Mouse (Mus musculus): Measurements from ENCODE around the gene Gas2l3. TPM values are rescaled to one million over a fixed set of nuclear protein-coding genes. Genes with fewer than 3 reads are reported as not detected.
A peak's percentile ranks its signal among the peaks of the same experiment; 100 is the strongest.

Gene Gas2l3
- polyA plus RNA-seq (2014; fragmentation: Nextera tagmentation; extraction: Ambion mirVana) = 7.4 and 8.5 TPM in 2 replicates

GRCm38 (mm10) chr10:89443623-89444151 is at the start of gene Gas2l3:
Gene Gas2l3 (minus strand): TSS chr10:89443967.
- 0% methylated on average over 39 of the region's 39 CpGs for WGBS
- ATAC-seq (replicated peaks; ENCODE audit: insufficient number of reproducible peaks, low FRiP score, low TSS enrichment, low read depth) = peak; percentile 95
- H3K36me3 ChIP-seq (replicated peaks; ENCODE audit: control insufficient read depth, insufficient read depth, low read depth, low read length) = no peaks in the 10 kb centered on the region
- H3K9me3 ChIP-seq (replicated peaks; ENCODE audit: control insufficient read depth, low read length) = no peaks in the 10 kb centered on the region
- peak within 1 kb of the TSS; percentile 52; the same call in 1 of the 2 replicates for H3K27ac ChIP-seq (replicated peaks; ENCODE audit: low read depth, low read length)
- peak within 1 kb of the TSS; percentile 78 for H3K4me2 ChIP-seq (ENCODE audit: low read depth, low read length)
- no peaks in the 10 kb centered on the region; the same call in 1 of the 2 replicates for H3K4me1 ChIP-seq (ENCODE audit: control insufficient read depth, insufficient read depth, low read length)
- peak within 1 kb of the TSS; percentile 62 for H3K4me3 ChIP-seq (ENCODE audit: low read depth, low read length)
- H3K27me3 ChIP-seq (ENCODE audit: control insufficient read depth, insufficient read depth, low read length) = no peaks in the 10 kb centered on the region
- H3K9ac ChIP-seq (replicated peaks; ENCODE audit: low read length) = peak within 1 kb of the TSS; percentile 63
- DNase-seq (ENCODE audit: low spot score) = peak; percentile 93

GRCm38 (mm10) chr10:89491321-89491720 is 47.6 kb upstream of the Gas2l3 start:
- Histone ChIP-seq H3K27ac (replicated peaks; ENCODE audit: low read depth, low read length) (no peak overlapping the region), H3K27me3 (ENCODE audit: control insufficient read depth, insufficient read depth, low read length) (no peaks in the 10 kb centered on the region), H3K4me2 (ENCODE audit: low read depth, low read length) (no peak overlapping the region), H3K4me3 (ENCODE audit: low read depth, low read length) (no peak overlapping the region), H3K4me1 (ENCODE audit: control insufficient read depth, insufficient read depth, low read length) (no peaks in the 10 kb centered on the region), H3K9ac (replicated peaks; ENCODE audit: low read length) (no peak overlapping the region), H3K36me3 (replicated peaks; ENCODE audit: control insufficient read depth, insufficient read depth, low read depth, low read length) (no peaks in the 10 kb centered on the region), H3K9me3 (replicated peaks; ENCODE audit: control insufficient read depth, low read length) (no peaks in the 10 kb centered on the region)
- ATAC-seq (replicated peaks; ENCODE audit: insufficient number of reproducible peaks, low FRiP score, low TSS enrichment, low read depth) (peak; percentile 70; the same call in 1 of the 2 replicates), DNase-seq (ENCODE audit: low spot score) (no peak)
- 27% methylated on average over 3 of the region's 3 CpGs for WGBS

- Histone ChIP-seq H3K36me3 (replicated peaks; ENCODE audit: control insufficient read depth, insufficient read depth, low read depth, low read length) (no peaks in the 10 kb centered on the region), H3K27me3 (ENCODE audit: control insufficient read depth, insufficient read depth, low read length) (no peaks in the 10 kb centered on the region), H3K4me2 (ENCODE audit: low read depth, low read length) (no peak overlapping the region), H3K9ac (replicated peaks; ENCODE audit: low read length) (no peak overlapping the region), H3K27ac (replicated peaks; ENCODE audit: low read depth, low read length) (no peak overlapping the region), H3K4me1 (ENCODE audit: control insufficient read depth, insufficient read depth, low read length) (no peaks in the 10 kb centered on the region), H3K9me3 (replicated peaks; ENCODE audit: control insufficient read depth, low read length) (no peaks in the 10 kb centered on the region), H3K4me3 (ENCODE audit: low read depth, low read length) (no peak overlapping the region)
- 83% methylated on average over 3 of the region's 3 CpGs for WGBS
- DNase-seq (ENCODE audit: low spot score) (no peak), ATAC-seq (replicated peaks; ENCODE audit: insufficient number of reproducible peaks, low FRiP score, low TSS enrichment, low read depth) (no peak)
Observed at GRCm38 (mm10) chr10:89490250-89490649, 46.5 kb upstream of the Gas2l3 start.

DNA sequence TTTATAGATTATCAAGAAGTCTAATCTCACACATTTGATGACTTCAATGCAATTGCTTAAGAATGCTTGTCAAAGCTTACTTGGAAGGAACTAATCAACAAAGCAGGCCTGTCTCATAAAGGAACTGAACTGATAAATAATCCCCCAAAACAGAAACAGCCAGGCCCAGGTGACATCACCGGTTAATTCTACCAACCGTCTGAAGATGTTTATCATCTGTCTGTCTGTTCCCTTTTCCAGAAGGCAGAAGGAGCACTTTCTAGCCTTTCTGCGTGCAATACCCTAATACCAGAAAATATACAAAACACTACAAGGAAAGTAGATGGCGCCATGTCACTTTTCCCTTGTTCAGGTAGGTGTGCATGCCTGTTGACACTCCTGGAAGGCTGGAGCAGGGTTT is 45.7 kb upstream of the Gas2l3 start:
- H3K4me3 ChIP-seq (ENCODE audit: low read depth, low read length) = no peak overlapping the region
- no peaks in the 10 kb centered on the region for H3K36me3 ChIP-seq (replicated peaks; ENCODE audit: control insufficient read depth, insufficient read depth, low read depth, low read length)
- 85% methylated on average over 4 of the region's 4 CpGs for WGBS

GRCm38 (mm10) chr10:89486995-89487742 is 43.4 kb upstream of the Gas2l3 start:
- no peak overlapping the region for H3K9ac ChIP-seq (replicated peaks; ENCODE audit: low read length)
- H3K27me3 ChIP-seq (ENCODE audit: control insufficient read depth, insufficient read depth, low read length) = no peaks in the 10 kb centered on the region
- DNase-seq (ENCODE audit: low spot score) (no peak), ATAC-seq (replicated peaks; ENCODE audit: insufficient number of reproducible peaks, low FRiP score, low TSS enrichment, low read depth) (no peak)
- H3K9me3 ChIP-seq (replicated peaks; ENCODE audit: control insufficient read depth, low read length) = no peaks in the 10 kb centered on the region
- no peaks in the 10 kb centered on the region for H3K4me1 ChIP-seq (ENCODE audit: control insufficient read depth, insufficient read depth, low read length)
- H3K36me3 ChIP-seq (replicated peaks; ENCODE audit: control insufficient read depth, insufficient read depth, low read depth, low read length) = no peaks in the 10 kb centered on the region
- H3K4me2 ChIP-seq (ENCODE audit: low read depth, low read length) = no peak overlapping the region
- no peak overlapping the region for H3K27ac ChIP-seq (replicated peaks; ENCODE audit: low read depth, low read length)
- 60% methylated on average over 4 of the region's 4 CpGs for WGBS
- no peak overlapping the region for H3K4me3 ChIP-seq (ENCODE audit: low read depth, low read length)

More for the DNA sequence above, 45.7 kb upstream of the Gas2l3 start:
- ATAC-seq (replicated peaks; ENCODE audit: insufficient number of reproducible peaks, low FRiP score, low TSS enrichment, low read depth) = no peak
- Histone ChIP-seq H3K4me2 (ENCODE audit: low read depth, low read length) (no peak overlapping the region), H3K27ac (replicated peaks; ENCODE audit: low read depth, low read length) (no peak overlapping the region), H3K9ac (replicated peaks; ENCODE audit: low read length) (no peak overlapping the region), H3K4me1 (ENCODE audit: control insufficient read depth, insufficient read depth, low read length) (no peaks in the 10 kb centered on the region), H3K9me3 (replicated peaks; ENCODE audit: control insufficient read depth, low read length) (no peaks in the 10 kb centered on the region), H3K27me3 (ENCODE audit: control insufficient read depth, insufficient read depth, low read length) (no peaks in the 10 kb centered on the region)
- no peak for DNase-seq (ENCODE audit: low spot score)

DNA sequence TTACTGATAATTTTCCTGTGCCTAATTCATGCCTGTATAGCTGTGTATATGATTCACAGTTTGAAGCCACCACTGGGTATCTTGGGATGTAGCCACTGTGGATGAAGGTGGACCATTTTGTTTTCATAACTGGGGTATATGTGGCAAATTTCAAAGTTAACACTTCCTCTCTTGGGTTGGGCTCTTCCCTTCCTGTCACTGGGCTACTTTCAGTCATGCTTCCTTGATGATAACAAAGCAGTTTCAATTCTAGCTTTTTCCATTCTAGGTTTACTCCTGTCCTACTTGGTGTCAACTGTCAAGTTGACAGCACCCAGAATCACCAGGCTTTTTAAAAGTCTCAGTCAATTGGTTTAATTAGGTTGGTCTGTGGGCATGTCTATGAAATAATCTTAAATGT is 41.1 kb upstream of the Gas2l3 start:
- no peaks in the 10 kb centered on the region for H3K27me3 ChIP-seq (ENCODE audit: control insufficient read depth, insufficient read depth, low read length)
- no peak overlapping the region for H3K27ac ChIP-seq (replicated peaks; ENCODE audit: low read depth, low read length)
- H3K4me2 ChIP-seq (ENCODE audit: low read depth, low read length) = no peak overlapping the region
- DNase-seq (ENCODE audit: low spot score) (no peak), ATAC-seq (replicated peaks; ENCODE audit: insufficient number of reproducible peaks, low FRiP score, low TSS enrichment, low read depth) (no peak)
- no peaks in the 10 kb centered on the region for H3K9me3 ChIP-seq (replicated peaks; ENCODE audit: control insufficient read depth, low read length)
- H3K36me3 ChIP-seq (replicated peaks; ENCODE audit: control insufficient read depth, insufficient read depth, low read depth, low read length) = no peaks in the 10 kb centered on the region
- no peaks in the 10 kb centered on the region for H3K4me1 ChIP-seq (ENCODE audit: control insufficient read depth, insufficient read depth, low read length)
- H3K4me3 ChIP-seq (ENCODE audit: low read depth, low read length) = no peak overlapping the region
- no peak overlapping the region for H3K9ac ChIP-seq (replicated peaks; ENCODE audit: low read length)

GRCm38 (mm10) chr10:89483812-89484602 is 40.2 kb upstream of the Gas2l3 start:
- Histone ChIP-seq H3K36me3 (replicated peaks; ENCODE audit: control insufficient read depth, insufficient read depth, low read depth, low read length) (no peaks in the 10 kb centered on the region), H3K4me2 (ENCODE audit: low read depth, low read length) (no peak overlapping the region), H3K4me3 (ENCODE audit: low read depth, low read length) (no peak overlapping the region), H3K9me3 (replicated peaks; ENCODE audit: control insufficient read depth, low read length) (no peaks in the 10 kb centered on the region), H3K4me1 (ENCODE audit: control insufficient read depth, insufficient read depth, low read length) (no peaks in the 10 kb centered on the region), H3K9ac (replicated peaks; ENCODE audit: low read length) (no peak overlapping the region), H3K27me3 (ENCODE audit: control insufficient read depth, insufficient read depth, low read length) (no peaks in the 10 kb centered on the region), H3K27ac (replicated peaks; ENCODE audit: low read depth, low read length) (no peak overlapping the region)
- DNase-seq (ENCODE audit: low spot score) = no peak
- no peak for ATAC-seq (replicated peaks; ENCODE audit: insufficient number of reproducible peaks, low FRiP score, low TSS enrichment, low read depth)
- WGBS = 86% methylated on average over 18 of the region's 18 CpGs

DNA sequence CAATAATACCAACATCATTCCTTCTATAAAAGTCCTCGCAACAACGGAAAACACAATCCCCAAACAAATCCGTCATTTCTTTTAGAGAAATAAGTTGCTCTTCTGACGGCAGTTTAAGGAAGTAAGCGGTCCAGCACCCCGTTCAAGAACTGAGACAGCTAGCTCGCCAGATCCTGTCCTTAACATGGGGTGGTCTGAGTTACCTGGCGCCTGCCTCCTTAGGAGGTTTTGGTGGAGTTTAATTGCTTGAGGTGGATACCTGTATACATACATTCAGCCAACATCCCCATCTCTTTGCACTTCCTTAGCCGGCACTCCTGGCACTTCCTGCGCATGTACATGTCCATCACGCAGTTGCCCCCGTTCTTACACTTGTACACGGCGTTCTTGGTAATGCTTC is 39.3 kb upstream of the Gas2l3 start:
- ATAC-seq (replicated peaks; ENCODE audit: insufficient number of reproducible peaks, low FRiP score, low TSS enrichment, low read depth) = no peak
- WGBS = 85% methylated on average over 14 of the region's 14 CpGs

More for the DNA sequence above, 39.3 kb upstream of the Gas2l3 start:
- Histone ChIP-seq H3K27ac (replicated peaks; ENCODE audit: low read depth, low read length) (no peak overlapping the region), H3K4me1 (ENCODE audit: control insufficient read depth, insufficient read depth, low read length) (no peaks in the 10 kb centered on the region), H3K9me3 (replicated peaks; ENCODE audit: control insufficient read depth, low read length) (no peaks in the 10 kb centered on the region), H3K36me3 (replicated peaks; ENCODE audit: control insufficient read depth, insufficient read depth, low read depth, low read length) (no peaks in the 10 kb centered on the region), H3K9ac (replicated peaks; ENCODE audit: low read length) (no peak overlapping the region), H3K4me3 (ENCODE audit: low read depth, low read length) (no peak overlapping the region), H3K4me2 (ENCODE audit: low read depth, low read length) (no peak overlapping the region), H3K27me3 (ENCODE audit: control insufficient read depth, insufficient read depth, low read length) (no peaks in the 10 kb centered on the region)
- no peak for DNase-seq (ENCODE audit: low spot score)

Data from embryonic facial prominence, embryonic 11.5 days (tissue).